Mouse (Mus musculus): ENCODE measurements around the gene Map3k5. TPM values are rescaled to one million over a fixed set of nuclear protein-coding genes. Genes with fewer than 3 reads are reported as not detected.

The Map3k5 gene
- total RNA-seq (2023; ENCODE audit: inconsistent age): 82.4 to 114 TPM (median 95.6 TPM) in 4 replicates

DNA sequence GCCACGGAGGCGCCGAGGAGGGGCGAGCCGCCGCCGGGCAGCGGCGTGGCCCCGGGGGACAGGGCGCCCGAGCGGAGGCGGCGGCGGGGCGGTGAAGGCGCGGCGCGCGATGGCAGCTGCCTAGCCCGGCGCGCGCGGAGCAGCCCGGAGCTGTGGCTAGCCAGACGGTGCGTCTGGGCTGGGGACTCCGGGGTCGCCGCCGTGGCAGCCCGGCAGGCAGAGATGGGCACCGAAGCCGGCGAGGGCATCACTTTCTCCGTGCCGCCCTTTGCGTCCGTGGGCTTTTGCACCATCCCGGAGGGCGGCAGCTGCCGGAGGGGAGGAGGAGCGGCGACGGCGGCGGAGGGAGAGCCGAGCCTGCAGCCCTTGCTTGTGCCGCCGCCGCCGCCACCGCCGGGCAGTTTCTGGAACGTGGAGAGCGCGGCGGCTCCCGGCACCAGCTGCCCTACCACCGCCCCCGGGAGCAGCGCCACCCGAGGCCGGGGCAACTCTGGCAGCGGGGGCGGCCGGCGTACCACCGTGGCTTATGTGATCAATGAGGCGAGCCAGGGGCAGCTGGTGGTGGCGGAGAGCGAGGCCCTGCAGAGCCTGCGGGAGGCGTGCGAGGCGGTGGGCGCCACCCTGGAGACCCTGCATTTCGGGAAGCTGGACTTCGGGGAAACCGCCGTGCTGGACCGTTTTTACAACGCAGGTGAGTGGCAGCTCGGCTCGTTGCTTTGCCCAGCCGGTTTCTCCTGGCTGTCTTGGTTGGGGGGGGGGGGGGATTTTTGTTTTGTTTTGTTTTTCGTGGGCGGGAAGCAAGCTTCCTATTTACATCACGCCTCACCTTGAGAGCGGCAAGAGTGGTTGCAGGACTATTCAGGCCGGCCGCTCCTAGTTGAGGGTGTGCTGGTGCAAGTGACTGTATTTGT, at the start of gene Map3k5:
Gene Map3k5, plus strand, starts transcription at position 89 of the 911 bp plus-strand sequence.

DNA sequence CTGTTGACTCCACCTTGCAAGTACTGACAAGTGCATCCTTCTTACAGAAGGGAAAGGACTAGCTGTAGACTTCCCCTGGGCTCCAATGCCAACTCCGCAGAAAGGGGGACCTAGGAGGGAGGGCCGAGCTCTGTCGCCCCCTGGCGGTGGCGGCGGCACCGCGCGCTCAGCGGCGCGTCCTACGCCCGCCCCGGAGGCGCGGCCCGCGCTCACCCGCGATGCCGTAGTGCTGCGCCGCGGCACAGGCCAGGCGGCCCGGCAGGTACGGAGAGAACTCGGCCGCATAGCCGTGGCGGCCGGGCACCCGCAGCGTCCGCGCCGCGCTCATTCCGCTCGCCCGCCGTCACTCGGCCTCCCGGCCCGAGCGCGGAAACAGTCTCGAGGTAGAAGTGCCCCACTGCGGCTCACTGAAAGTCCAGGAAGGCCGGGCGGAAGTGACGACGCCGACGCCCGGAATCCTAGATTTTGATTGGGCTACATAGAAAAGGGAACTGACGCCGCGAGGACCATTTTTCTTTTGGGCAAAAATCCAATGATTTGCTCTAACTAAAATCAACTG, 26.9 kb upstream of the Map3k5 start, which contains the start of gene Pex7:
Gene Pex7, minus strand, starts transcription at position 444 of the 559 bp plus-strand sequence.

DNA sequence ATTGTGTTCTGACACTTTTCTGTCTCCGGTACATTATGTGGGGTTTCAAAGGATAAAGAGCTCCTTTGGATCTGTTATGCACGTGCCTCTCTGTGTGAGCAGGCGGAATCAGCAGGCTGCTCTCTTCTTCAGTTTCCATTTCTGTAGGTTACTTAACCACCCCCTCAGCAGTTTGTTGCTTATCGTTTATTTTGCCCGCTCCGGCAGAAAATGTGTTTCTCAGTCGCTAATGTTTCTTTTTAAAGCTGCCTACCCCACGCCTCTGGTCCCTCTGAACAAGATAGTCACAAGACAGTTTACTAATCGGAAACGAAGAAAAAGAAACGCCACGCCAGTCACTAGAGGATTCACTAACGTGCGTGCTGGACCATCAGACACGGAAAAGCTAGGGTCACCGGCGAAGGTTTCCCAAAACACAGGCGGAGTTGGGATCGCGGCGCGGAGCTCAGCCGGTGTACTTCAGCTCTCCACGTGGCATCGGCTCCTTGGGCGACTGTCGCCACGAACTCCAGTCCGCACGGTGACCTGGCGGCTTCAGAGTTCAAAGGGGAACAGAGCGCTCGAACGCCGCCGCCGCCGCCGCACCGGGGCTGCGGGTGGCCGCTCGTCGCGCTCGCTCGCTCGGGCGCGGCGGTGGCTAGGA, 214.0 kb downstream of the Map3k5 start, which contains the start of gene Map7:
Gene Map7, plus strand, starts transcription at position 342 of the 643 bp plus-strand sequence.

Other genes with a start within 250 kb of the Map3k5 start
- gene Il20ra, start 221.9 kb upstream of the Map3k5 start, total RNA-seq (2023; ENCODE audit: inconsistent age): not detected in 4 replicates
- gene Slc35d3, start 83.0 kb upstream of the Map3k5 start, total RNA-seq (2023; ENCODE audit: inconsistent age): 0.39 to 0.75 TPM in 2 of 4 replicates, not detected in the others
- gene Pex7, start 26.8 kb upstream of the Map3k5 start, total RNA-seq (2023; ENCODE audit: inconsistent age): 17.0 to 23.1 TPM (median 20.3 TPM) in 4 replicates
- gene Map7, start 214.0 kb downstream of the Map3k5 start, total RNA-seq (2023; ENCODE audit: inconsistent age): 7.3 to 8.9 TPM (median 8.3 TPM) in 4 replicates

All from B cell, adult (primary cell).